Mouse (Mus musculus) thymus, adult 2 months (tissue): Measurements from ENCODE around the gene Pygb.

ENCODE experiments used
- CTCF ChIP-seq: fragments of 200-500 bp; IDR thresholded peaks from 2 replicates; pipeline ENCODE4 v1.5.1; 2012; ENCODE audit warnings: mild to moderate bottlenecking, control low read depth, low read length, moderate library complexity, borderline replicate concordance; ENCODE audit not compliant: control insufficient read depth, poor library complexity, insufficient read depth; ENCODE audit errors: extremely low read depth
- POLR2A ChIP-seq: fragments of 200-500 bp; IDR thresholded peaks from 2 replicates; pipeline ENCODE4 v1.6.1; 2012; ENCODE audit warnings: mild to moderate bottlenecking, low read length, control low read depth, moderate library complexity; ENCODE audit not compliant: control insufficient read depth, poor library complexity, insufficient read depth; ENCODE audit errors: extremely low read depth

GRCm38 (mm10) chr2:150808812-150809211 lies 22.3 kb downstream of the Pygb start:
- TF ChIP-seq CTCF = no peak
- TF ChIP-seq POLR2A = no peak
